Mouse (Mus musculus) forebrain, embryonic 12.5 days (tissue): ENCODE results near the gene Fam131a. TPM values are rescaled to one million over a fixed set of nuclear protein-coding genes. Genes with fewer than 3 reads are reported as not detected.

Experiments used
- ATAC-seq: fragments of 200-750 bp; cut with Nextera tagmentation; 2 replicates; pipeline ENCODE4 v1.8.0; 2017; ENCODE audit warnings: moderate TSS enrichment; ENCODE audit not compliant: low FRiP score
- H3K27ac ChIP-seq: fragments of 300-500 bp; sonication (generic); 2 replicates; pipeline ENCODE4 v1.5.1; 2016; ENCODE audit warnings: mild to moderate bottlenecking
- H3K27me3 ChIP-seq: fragments of 300-500 bp; sonication (generic); 2 replicates; pipeline ENCODE4 v1.6.1; 2016; ENCODE audit warnings: mild to moderate bottlenecking
- H3K36me3 ChIP-seq: fragments of 300-500 bp; sonication (generic); replicated peaks from 2 replicates; pipeline ENCODE4 v1.6.1; 2016; ENCODE audit warnings: mild to moderate bottlenecking
- H3K4me1 ChIP-seq: fragments of 300-500 bp; sonication (generic); 2 replicates; pipeline ENCODE4 v1.6.1; 2016
- H3K4me2 ChIP-seq: fragments of 300-500 bp; sonication (generic); 2 replicates; pipeline ENCODE4 v1.6.1; 2016; ENCODE audit warnings: mild to moderate bottlenecking, moderate library complexity
- H3K4me3 ChIP-seq: fragments of 300-500 bp; sonication (generic); replicated peaks from 2 replicates; pipeline ENCODE4 v1.5.1; 2016; ENCODE audit warnings: mild to moderate bottlenecking
- H3K9ac ChIP-seq: fragments of 300-500 bp; sonication (generic); 2 replicates; pipeline ENCODE4 v1.6.1; 2016; ENCODE audit warnings: mild to moderate bottlenecking
- H3K9me3 ChIP-seq: fragments of 300-500 bp; sonication (generic); 2 replicates; pipeline ENCODE4 v1.6.1; 2016
- WGBS: fragments of 180-500 bp; shearing (Covaris S2); methylation state at CpG from one replicate; pipeline ENCODE4 v1.1.7; 2016; 5-methylcytosine and 5-hydroxymethylcytosine counted together
- polyA plus RNA-seq: library from polyadenylated mRNA; unstranded; fragments of >200 nt; fragmentation: Nextera tagmentation; extraction: Ambion mirVana; gene quantifications from 2 replicates; pipeline ENCODE4 v1.2.1, GENCODE M21; 2016

The Fam131a gene
- polyA plus RNA-seq, 1 experiment from 2014 or later, result 25.6 TPM

DNA sequence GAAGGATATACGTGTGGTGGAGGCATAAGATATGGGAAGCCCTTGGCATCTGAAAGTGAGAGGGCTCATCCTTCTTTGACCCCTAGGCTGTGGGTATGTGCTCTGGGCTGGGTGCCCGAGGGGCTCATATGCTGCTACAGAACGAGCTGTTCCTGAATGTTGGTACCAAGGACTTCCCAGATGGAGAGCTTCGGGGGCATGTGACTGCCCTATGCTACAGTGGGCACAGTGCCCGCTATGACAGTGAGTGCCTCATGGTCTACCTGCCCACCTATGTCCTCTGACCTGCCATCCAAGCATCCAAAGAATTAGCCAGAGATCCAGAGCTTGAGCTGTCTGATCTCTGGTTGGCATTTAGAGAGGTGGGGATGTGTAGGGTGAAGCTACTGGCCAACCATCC lies 43.8 kb downstream of the Fam131a start:
- H3K9me3 ChIP-seq, result no peaks in the 10 kb centered on the region
- peaks cover 40% of the 10 kb centered on the region for H3K27me3 ChIP-seq
- no peak overlapping the region for H3K4me2 ChIP-seq
- H3K4me3 ChIP-seq, result no peak overlapping the region
- H3K27ac ChIP-seq, result no peak overlapping the region
- H3K36me3 ChIP-seq, result no peaks in the 10 kb centered on the region; the same call in 1 of the 2 replicates
- no peak for ATAC-seq
- H3K9ac ChIP-seq, result no peak overlapping the region
- 87% methylated on average over 5 of the region's 5 CpGs for WGBS
- peaks cover 24% of the 10 kb centered on the region for H3K4me1 ChIP-seq

DNA sequence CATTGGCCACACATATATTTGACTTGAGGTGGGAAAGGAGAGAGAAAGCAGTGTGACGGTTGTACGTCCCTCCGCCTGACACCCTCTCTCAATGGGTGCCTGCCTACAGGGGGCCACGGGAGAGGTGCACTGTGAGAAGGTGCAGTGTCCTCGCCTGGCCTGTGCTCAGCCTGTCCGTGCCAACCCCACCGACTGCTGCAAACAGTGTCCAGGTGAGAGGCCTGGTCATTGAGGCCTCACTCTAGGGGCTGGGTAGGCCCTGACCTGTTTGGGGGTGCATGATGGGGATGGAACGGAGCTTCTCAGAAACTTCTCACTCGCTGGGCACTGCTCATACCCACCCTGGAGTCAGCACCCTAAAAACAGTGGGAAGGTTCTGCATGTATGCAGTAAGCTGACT lies 46.8 kb downstream of the Fam131a start:
- no peaks in the 10 kb centered on the region; the same call in 1 of the 2 replicates for H3K36me3 ChIP-seq
- H3K4me3 ChIP-seq, result no peak overlapping the region
- WGBS, result 94% methylated on average over 9 of the region's 9 CpGs
- no peak overlapping the region for H3K9ac ChIP-seq
- H3K27me3 ChIP-seq, result peaks cover 21% of the 10 kb centered on the region
- no peak overlapping the region for H3K27ac ChIP-seq
- H3K4me2 ChIP-seq, result no peak overlapping the region
- H3K4me1 ChIP-seq, result no peaks in the 10 kb centered on the region
- no peak for ATAC-seq
- H3K9me3 ChIP-seq, result no peaks in the 10 kb centered on the region

DNA sequence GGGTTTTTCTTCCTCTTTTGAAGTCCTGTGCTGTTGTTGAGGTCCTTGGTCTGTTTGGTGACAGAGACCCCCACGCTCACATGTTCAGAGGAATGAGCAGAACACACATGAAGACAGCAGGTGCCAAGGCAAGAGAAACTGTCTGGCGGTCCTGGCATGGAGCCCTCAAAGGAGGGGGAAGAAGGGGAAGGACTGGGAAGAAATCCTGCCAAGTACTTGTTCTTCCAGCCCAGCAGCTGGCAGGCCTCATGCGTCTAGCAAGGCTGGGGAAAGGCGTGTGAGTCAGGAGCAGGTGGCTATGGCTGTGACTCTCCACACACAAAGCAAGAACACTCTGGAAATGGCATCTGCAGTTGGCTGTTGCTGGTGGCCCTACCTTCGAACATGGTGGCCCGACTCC lies 53.6 kb downstream of the Fam131a start:
- Histone ChIP-seq H3K4me2 (no peak overlapping the region), H3K4me3 (no peak overlapping the region), H3K9ac (no peak overlapping the region), H3K27ac (0 out of 2 replicates have a peak overlapping the region, but pooled peaks have one; percentile 20), H3K36me3 (no peaks in the 10 kb centered on the region; the same call in 1 of the 2 replicates), H3K9me3 (0 out of 2 replicates have a peak, but pooled peaks cover 2% of the 10 kb centered on the region), H3K27me3 (no peaks in the 10 kb centered on the region), H3K4me1 (no peaks in the 10 kb centered on the region)
- ATAC-seq, result no peak
- 75% methylated on average over 6 of the region's 6 CpGs for WGBS

DNA sequence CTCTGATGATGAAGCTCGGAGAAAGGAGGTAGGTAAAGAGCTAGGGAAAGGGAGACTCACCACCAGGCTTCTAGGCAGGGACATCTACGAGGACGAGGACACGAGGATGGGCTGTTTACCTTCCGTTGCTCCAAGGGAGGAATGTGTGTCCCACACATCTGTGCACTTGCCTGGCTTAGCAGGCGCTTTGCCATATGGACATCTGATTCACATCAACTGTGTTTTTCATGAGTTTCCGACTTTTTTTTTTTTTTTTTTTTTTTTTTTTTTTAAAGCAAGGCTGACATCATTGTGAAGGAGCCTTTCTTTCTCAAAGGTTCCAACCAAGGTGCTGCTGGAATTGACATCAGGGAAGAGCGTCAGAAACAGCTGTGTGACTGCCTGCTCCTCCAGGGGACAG lies 57.5 kb downstream of the Fam131a start:
- WGBS, result 64% methylated on average over 8 of the region's 8 CpGs

More for the DNA sequence above, 57.5 kb downstream of the Fam131a start:
- Histone ChIP-seq H3K9me3 (0 out of 2 replicates have a peak, but pooled peaks cover 2% of the 10 kb centered on the region), H3K9ac (no peak overlapping the region), H3K4me2 (no peak overlapping the region), H3K4me1 (no peaks in the 10 kb centered on the region), H3K36me3 (no peaks in the 10 kb centered on the region), H3K27ac (no peak overlapping the region), H3K4me3 (no peak overlapping the region), H3K27me3 (no peaks in the 10 kb centered on the region)
- ATAC-seq, result no peak

Other genes starting within 250 kb of the Fam131a start
- gene Eif2b5, start 194.4 kb upstream of the Fam131a start, polyA plus RNA-seq, result 120 and 125 TPM in 2 replicates
- gene Dvl3, start 176.3 kb upstream of the Fam131a start, polyA plus RNA-seq, result 43.9 and 51.2 TPM in 2 replicates
- gene Ap2m1, start 157.8 kb upstream of the Fam131a start, polyA plus RNA-seq, result 834 and 882 TPM in 2 replicates
- gene Abcf3, start 144.7 kb upstream of the Fam131a start, polyA plus RNA-seq, result 60.9 and 74.3 TPM in 2 replicates
- gene Vwa5b2, start 103.8 kb upstream of the Fam131a start, polyA plus RNA-seq, result 2.0 and 2.8 TPM in 2 replicates
- 18.9 and 22.5 TPM in 2 replicates for gene Eef1akmt4, start 81.6 kb upstream of the Fam131a start, polyA plus RNA-seq
- not detected in 2 replicates for gene Gm49333, start 81.6 kb upstream of the Fam131a start, polyA plus RNA-seq
- gene Alg3, start 81.5 kb upstream of the Fam131a start, polyA plus RNA-seq, result 40.1 and 41.5 TPM in 2 replicates
- gene Camk2n2, start 72.0 kb upstream of the Fam131a start, polyA plus RNA-seq, result 7.4 and 7.9 TPM in 2 replicates
- gene Ece2, start 63.4 kb upstream of the Fam131a start, polyA plus RNA-seq, result 7.2 and 8.5 TPM in 2 replicates
- gene Psmd2, start 41.6 kb upstream of the Fam131a start, polyA plus RNA-seq, result 445 and 466 TPM in 2 replicates
- 190 and 211 TPM in 2 replicates for gene Eif4g1, start 24.9 kb upstream of the Fam131a start, polyA plus RNA-seq
- 85.7 and 94.0 TPM in 2 replicates for gene Polr2h, start 24.4 kb downstream of the Fam131a start, polyA plus RNA-seq
- 18.8 and 23.5 TPM in 2 replicates for gene Clcn2, start 24.5 kb downstream of the Fam131a start, polyA plus RNA-seq
- 2.1 and 2.9 TPM in 2 replicates for gene Chrd, start 39.9 kb downstream of the Fam131a start, polyA plus RNA-seq
- gene Thpo, start 41.3 kb downstream of the Fam131a start, polyA plus RNA-seq, result 0.36 and 0.79 TPM in 2 replicates